12 mouse cellular contexts compared by ENCODE assay signal in genomic region chr14:77639586-77639985, GRCm38 (mm10).
DNase-seq lines count a peak whose midpoint lies in the region; ATAC-seq and TF ChIP-seq lines count a peak whose summit lies in the region.
"Had no signal": no experiment of that assay in that cellular context is flagged by ENCODE, and none has a peak within 500 bp of the region (broad histone marks: within the 10 kb centered on the region; RNA-seq: fewer than 3 reads in every experiment).

No protein-coding gene starts in this region.

- H3K4me2 ChIP-seq in heart, embryonic 11.5 days: no peak overlapping the region
- H3K4me2 ChIP-seq in lung, embryonic 14.5 days: no peak overlapping the region
- H3K4me2 ChIP-seq in lung, postnatal 0 days (replicated peaks; ENCODE audit: low read depth, low read length): no peak overlapping the region
- H3K4me2 ChIP-seq in limb, embryonic 15.5 days: no peak overlapping the region
- H3K4me2 ChIP-seq: heart, embryonic 12.5 days; intestine, embryonic 15.5 days; midbrain, embryonic 12.5 days had no signal

- H3K4me1 ChIP-seq in heart, embryonic 11.5 days (ENCODE audit: control insufficient read depth, insufficient read depth, low read length): 0 out of 2 replicates have a peak, but pooled peaks cover 6% of the 10 kb centered on the region
- H3K4me1 ChIP-seq in lung, embryonic 14.5 days (ENCODE audit: insufficient read depth): no peaks in the 10 kb centered on the region
- H3K4me1 ChIP-seq in lung, postnatal 0 days (ENCODE audit: insufficient read depth, low read depth, low read length): no peaks in the 10 kb centered on the region
- H3K4me1 ChIP-seq in limb, embryonic 15.5 days: peaks cover 4% of the 10 kb centered on the region; the same call in 1 of the 2 replicates
- H3K4me1 ChIP-seq: intestine, embryonic 15.5 days had no signal

- no peaks in the 10 kb centered on the region for H3K9me3 ChIP-seq in heart, embryonic 11.5 days (replicated peaks; ENCODE audit: control insufficient read depth, low read length)
- H3K9me3 ChIP-seq in lung, embryonic 14.5 days (ENCODE audit: low read depth, low read length): no peaks in the 10 kb centered on the region
- no peaks in the 10 kb centered on the region for H3K9me3 ChIP-seq in lung, postnatal 0 days (ENCODE audit: low read length)
- H3K9me3 ChIP-seq in limb, embryonic 15.5 days: no peaks in the 10 kb centered on the region
- H3K9me3 ChIP-seq: heart, embryonic 12.5 days; intestine, embryonic 15.5 days; midbrain, embryonic 12.5 days had no signal

- DNase-seq in heart, adult 11 months: peak; percentile 82
- peak; percentile 46 for DNase-seq in lung, embryonic 14.5 days
- no peak for DNase-seq in lung, postnatal 0 days (ENCODE audit: low spot score)
- DNase-seq in cerebellum, adult 9-11 months: peak; percentile 93
- no peak for DNase-seq in right cerebral cortex, postnatal 14 days
- DNase-seq: kidney, postnatal 36 days had no signal

- ATAC-seq in heart, embryonic 11.5 days (replicated peaks; ENCODE audit: insufficient number of reproducible peaks, low FRiP score, low TSS enrichment): no peak
- 0 out of 2 replicates have a peak, but pooled peaks have one; percentile 17 for ATAC-seq in lung, embryonic 14.5 days (ENCODE audit: insufficient read depth)
- ATAC-seq in lung, postnatal 0 days: no peak
- 0 out of 2 replicates have a peak, but pooled peaks have one; percentile 24 for ATAC-seq in limb, embryonic 15.5 days (ENCODE audit: insufficient number of reproducible peaks, low FRiP score, low TSS enrichment, low read depth)
- ATAC-seq: activated CD4-positive, CD25-positive, alpha-beta regulatory T cell, adult 4 months; intestine, embryonic 15.5 days had no signal

- H3K27me3 ChIP-seq in heart, embryonic 11.5 days (ENCODE audit: control insufficient read depth, insufficient read depth, low read length): no peaks in the 10 kb centered on the region
- no peaks in the 10 kb centered on the region for H3K27me3 ChIP-seq in lung, embryonic 14.5 days (ENCODE audit: insufficient read depth, low read length)
- H3K27me3 ChIP-seq in lung, postnatal 0 days (replicated peaks; ENCODE audit: insufficient read depth, low read length): no peaks in the 10 kb centered on the region
- no peaks in the 10 kb centered on the region for H3K27me3 ChIP-seq in limb, embryonic 15.5 days
- H3K27me3 ChIP-seq: heart, embryonic 12.5 days; intestine, embryonic 15.5 days; midbrain, embryonic 12.5 days had no signal

- WGBS in heart, embryonic 11.5 days (ENCODE audit: insufficient replicate concordance): 57% methylated on average over 2 of the region's 2 CpGs
- WGBS in lung, embryonic 14.5 days: 50% methylated on average over 2 of the region's 2 CpGs
- 54% methylated on average over 2 of the region's 2 CpGs for WGBS in lung, postnatal 0 days
- WGBS in limb, embryonic 15.5 days: 80% methylated on average over 2 of the region's 2 CpGs

- no peak overlapping the region for H3K9ac ChIP-seq in heart, embryonic 11.5 days (ENCODE audit: low read depth, low read length)
- no peak overlapping the region for H3K9ac ChIP-seq in lung, embryonic 14.5 days
- no peak overlapping the region for H3K9ac ChIP-seq in lung, postnatal 0 days (replicated peaks; ENCODE audit: low read depth)
- H3K9ac ChIP-seq in limb, embryonic 15.5 days: no peak overlapping the region
- H3K9ac ChIP-seq: heart, embryonic 12.5 days; intestine, embryonic 15.5 days; midbrain, embryonic 12.5 days had no signal

- no peaks in the 10 kb centered on the region for H3K36me3 ChIP-seq in heart, embryonic 11.5 days (ENCODE audit: control insufficient read depth, insufficient read depth, low read length)
- H3K36me3 ChIP-seq in lung, embryonic 14.5 days (ENCODE audit: insufficient read depth): no peaks in the 10 kb centered on the region
- no peaks in the 10 kb centered on the region for H3K36me3 ChIP-seq in lung, postnatal 0 days (ENCODE audit: insufficient read depth, low read length)
- no peaks in the 10 kb centered on the region for H3K36me3 ChIP-seq in limb, embryonic 15.5 days
- H3K36me3 ChIP-seq: heart, embryonic 12.5 days; intestine, embryonic 15.5 days; midbrain, embryonic 12.5 days had no signal

- H3K4me3 ChIP-seq in heart, embryonic 11.5 days (ENCODE audit: low read depth, low read length): no peak overlapping the region
- H3K4me3 ChIP-seq in lung, embryonic 14.5 days (ENCODE audit: low read depth, low read length): no peak overlapping the region
- no peak overlapping the region for H3K4me3 ChIP-seq in lung, postnatal 0 days (ENCODE audit: low read depth, low read length)
- no peak overlapping the region for H3K4me3 ChIP-seq in limb, embryonic 15.5 days
- H3K4me3 ChIP-seq: heart, embryonic 12.5 days; intestine, embryonic 15.5 days; midbrain, embryonic 12.5 days had no signal

- no peak for TF ChIP-seq CTCF in lung, embryonic 14.5 days (IDR thresholded peaks at IDR 0.05; ENCODE audit: low read depth)
- TF ChIP-seq CTCF in lung, postnatal 0 days (IDR thresholded peaks at IDR 0.05): no peak

- TF ChIP-seq EP300 in lung, postnatal 0 days (IDR thresholded peaks at IDR 0.05): no peak

- H3K27ac ChIP-seq in heart, embryonic 11.5 days (ENCODE audit: low read depth, low read length): no peak overlapping the region
- H3K27ac ChIP-seq in lung, embryonic 14.5 days (ENCODE audit: low read depth): no peak overlapping the region
- H3K27ac ChIP-seq in lung, postnatal 0 days (ENCODE audit: low read length): no peak overlapping the region
- no peak overlapping the region for H3K27ac ChIP-seq in limb, embryonic 15.5 days
- H3K27ac ChIP-seq: intestine, embryonic 15.5 days; midbrain, embryonic 12.5 days had no signal

Comparison
In these comparisons a context has a peak if more than half of its experiments do, and no peak if none do; other contexts are left out.
1. DNase-seq: peak in heart, adult 11 months (single experiment), lung, embryonic 14.5 days (single experiment) and cerebellum, adult 9-11 months (single experiment); none in lung, postnatal 0 days (single experiment) and right cerebral cortex, postnatal 14 days (single experiment).
2. ATAC-seq: peak in lung, embryonic 14.5 days (single experiment) and limb, embryonic 15.5 days (single experiment); none in heart, embryonic 11.5 days (single experiment) and lung, postnatal 0 days (single experiment).